Mouse (Mus musculus): Measurements from ENCODE around the gene Slc25a22.
"Not testable (repeated sequence)": the region's sequence is repeated elsewhere in the genome, so short reads cannot be mapped to it uniquely, and the experiment has no call there.

Gene Slc25a22

DNA sequence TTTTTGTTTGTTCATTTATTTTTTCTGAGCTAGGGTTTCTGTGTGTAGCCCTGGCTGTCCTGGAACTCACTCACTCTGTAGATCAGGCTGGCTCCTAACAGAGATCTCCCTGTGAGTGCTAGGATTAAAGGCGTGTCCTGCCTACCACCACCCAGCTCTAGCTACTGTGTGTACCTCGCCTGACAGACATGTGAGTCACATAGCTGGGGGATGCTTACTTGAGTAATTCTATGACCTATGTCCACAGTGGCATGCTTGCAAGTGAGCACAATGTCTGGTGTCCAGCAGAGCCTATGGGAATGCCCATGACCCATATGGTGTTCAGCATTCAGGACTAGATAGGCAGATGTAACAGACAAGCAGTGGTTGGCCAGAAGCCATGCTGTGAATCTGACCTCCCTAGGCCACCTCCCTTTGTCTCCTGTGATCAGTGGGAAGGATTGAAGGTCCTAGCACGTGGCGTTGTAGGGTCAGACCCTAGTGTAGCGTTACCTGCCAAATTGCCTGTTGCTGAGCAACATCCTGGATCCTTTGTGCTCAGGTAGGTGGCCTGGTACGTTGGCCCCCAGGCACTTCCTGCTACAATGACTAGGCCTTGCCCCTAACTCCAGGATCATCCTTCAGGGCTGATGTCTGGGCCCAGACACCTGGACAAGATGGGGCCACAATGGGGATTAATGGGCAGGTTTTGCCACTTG is 21.4 kb downstream of the Slc25a22 start:
- in situ Hi-C loops (cut with MboI, MseI) = no loop called here

DNA sequence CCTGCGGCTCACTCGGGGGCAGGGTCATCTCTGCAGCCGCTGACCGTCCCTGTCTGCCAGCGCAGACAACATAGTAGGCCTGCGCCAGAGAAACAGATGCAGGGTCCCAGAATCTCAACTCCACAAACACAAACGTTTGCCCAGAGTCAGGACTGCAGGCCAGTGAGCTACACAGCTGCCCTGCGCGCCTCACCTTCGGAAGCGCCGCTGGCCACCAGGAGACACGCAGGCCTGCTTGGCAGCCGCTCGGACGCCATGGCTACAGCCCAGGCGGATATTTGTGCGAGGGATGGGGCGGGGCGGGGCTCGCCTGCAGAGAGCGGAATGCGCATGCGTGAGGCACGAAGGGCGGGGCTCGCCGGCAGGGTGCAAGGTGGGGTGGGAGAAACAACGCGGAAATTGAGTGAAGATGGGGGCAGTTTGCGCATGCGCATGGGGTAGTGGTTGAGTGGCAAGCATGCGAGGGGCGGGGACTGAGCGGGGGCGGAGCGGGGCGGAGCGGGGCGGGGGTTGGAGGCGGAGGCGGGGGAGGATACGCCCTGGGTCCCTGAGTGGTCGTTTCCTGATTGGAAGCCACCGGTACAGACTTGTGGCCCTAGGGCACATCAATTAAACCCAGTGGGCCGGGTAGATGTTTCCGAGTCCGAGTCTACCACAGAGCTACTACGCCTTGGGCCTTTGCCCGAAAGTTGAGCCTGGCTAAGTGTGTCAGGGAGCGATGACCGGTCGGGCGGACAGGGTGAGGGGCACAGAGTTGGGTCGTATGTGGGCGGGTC is 23.7 kb downstream of the Slc25a22 start, which contains the start of gene Gatd1:
TSS of gene Gatd1 (minus strand) at position 328 of the 776 bp plus-strand sequence.
- in situ Hi-C loops (cut with MboI, MseI) = loop anchor here in 1 of 2 experiments (5.0 kb wide), 1 partner anchor 43 kb away; the partner anchor contains the start of gene Pnpla2

DNA sequence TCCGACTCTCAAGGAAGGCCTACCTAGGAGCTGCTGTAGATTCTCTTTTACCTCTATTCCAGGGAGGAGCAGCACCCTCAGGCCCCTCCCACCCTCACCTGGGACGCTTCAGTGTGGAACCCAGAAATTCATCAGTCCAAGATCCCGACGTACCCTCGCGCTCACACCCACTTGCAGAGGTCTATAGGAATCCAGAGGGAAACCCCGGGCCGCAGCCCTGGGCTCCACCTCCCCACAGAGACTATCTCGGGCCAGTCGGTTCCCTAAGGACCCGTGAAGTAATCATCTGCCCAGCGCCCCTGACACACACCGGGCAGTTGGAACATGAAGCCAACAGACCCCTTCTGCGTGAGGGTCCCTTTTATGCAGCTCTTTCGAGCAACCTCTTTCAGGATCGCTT is 24.4 kb downstream of the Slc25a22 start:
- in situ Hi-C loops (cut with MboI, MseI) = loop anchor here in 1 of 2 experiments (5.0 kb wide), 1 partner anchor 44 kb away; the partner anchor contains the start of gene Pnpla2

DNA sequence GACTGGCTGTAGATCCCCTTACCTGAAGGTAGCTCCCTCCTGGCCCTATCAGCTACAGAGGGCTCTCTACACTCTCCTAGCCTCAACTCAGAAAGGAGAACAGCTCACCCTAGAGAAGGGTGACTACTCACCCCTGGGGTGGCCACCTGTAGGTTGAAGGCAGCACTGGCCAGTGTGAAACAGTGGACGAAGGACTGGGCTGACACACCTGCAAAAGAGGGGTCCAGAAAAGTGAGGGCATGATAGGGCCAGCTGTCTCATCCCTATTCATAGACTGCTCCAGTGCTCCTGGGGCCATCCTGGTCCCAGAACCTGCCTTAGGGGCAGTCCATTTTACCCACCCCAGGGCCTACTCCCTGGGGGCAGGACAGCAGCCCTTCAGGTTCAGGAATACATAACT is 26.0 kb downstream of the Slc25a22 start:
- in situ Hi-C loops (cut with MboI, MseI) = loop anchor here in 1 of 2 experiments (5.0 kb wide), 1 partner anchor 46 kb away; the partner anchor contains the start of gene Pnpla2

DNA sequence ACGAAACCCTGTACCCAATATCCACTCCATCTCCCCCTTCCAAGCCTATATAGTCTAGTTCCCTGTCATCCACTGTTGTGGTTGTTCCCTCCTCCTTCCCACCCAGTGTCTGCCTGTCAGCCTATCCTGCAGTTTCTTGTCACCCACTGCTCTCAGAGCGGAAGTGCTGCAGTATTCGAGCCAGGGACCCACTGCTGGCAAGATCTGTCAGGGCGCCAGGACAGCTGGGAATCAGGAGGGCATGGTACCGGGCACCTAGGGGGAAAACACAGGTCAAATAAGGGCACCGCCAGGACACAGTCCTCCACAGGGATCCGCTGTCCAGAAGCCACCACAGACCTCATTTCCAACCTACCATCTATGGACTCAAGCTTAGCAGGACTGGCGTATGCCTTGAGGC is 27.1 kb downstream of the Slc25a22 start:
- in situ Hi-C loops (cut with MboI, MseI) = loop anchor here in 1 of 2 experiments (5.0 kb wide), 1 partner anchor 47 kb away; the partner anchor contains the start of gene Pnpla2

DNA sequence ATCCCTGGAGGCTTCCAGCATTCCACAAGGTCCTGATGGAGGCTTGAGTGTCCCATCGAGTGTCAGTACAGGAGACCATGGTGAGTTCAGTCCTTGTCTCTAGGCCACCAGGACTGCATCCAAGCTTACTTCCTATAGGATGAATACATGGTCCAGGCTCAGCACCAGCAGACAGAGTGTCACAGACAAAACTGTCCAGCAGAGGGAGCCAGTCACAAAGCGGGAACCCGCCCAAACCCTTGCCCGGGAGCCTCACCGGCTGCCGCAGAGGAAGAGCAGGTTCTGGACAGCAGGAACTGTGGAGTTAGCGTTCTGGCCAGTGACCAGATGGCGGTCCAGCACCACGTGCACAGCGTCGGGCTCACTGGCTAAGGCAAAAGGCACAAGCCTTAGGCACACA is 28.9 kb downstream of the Slc25a22 start:
- in situ Hi-C loops (cut with MboI, MseI) = no loop called here

DNA sequence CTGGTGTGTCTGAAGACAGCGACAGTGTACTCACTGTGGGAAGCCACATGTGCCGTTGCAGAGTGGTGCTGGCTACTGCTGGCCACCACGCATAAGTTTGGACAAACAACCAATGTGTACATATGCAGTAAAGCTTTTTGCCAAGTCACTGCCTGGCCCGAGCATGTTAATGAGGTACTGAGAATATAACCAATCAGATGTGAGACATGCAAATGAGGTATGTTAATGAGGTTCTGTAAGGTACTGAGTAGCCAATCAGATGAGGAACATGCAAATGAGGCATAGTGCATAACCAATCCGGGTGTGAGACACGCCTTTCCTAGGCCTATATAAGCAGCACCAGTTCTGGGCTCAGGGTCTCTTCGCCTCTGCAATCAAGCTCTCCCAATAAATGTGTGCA is 30.0 kb downstream of the Slc25a22 start:
- in situ Hi-C loops (cut with MboI, MseI) = not testable (repeated sequence)

DNA sequence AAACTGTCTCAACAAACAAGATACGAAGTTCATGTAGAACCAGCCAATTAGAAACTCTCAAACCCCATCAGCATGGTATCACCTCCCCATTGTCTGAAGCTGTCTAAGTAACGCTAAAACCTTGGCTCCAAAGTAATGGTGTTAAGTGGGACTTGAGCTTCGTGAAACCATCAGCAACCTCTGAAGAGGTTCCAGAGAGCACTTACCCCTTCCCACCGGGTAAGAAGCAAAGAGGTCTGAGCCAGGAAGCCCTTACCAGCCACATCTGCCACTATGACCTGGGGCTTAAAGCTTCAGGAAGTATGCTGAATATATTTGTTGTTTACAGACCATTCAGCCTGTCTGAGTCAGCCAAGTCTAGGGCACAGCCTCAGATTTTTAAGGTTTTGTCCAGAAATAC is 32.2 kb downstream of the Slc25a22 start:
- in situ Hi-C loops (cut with MboI, MseI) = no loop called here

DNA sequence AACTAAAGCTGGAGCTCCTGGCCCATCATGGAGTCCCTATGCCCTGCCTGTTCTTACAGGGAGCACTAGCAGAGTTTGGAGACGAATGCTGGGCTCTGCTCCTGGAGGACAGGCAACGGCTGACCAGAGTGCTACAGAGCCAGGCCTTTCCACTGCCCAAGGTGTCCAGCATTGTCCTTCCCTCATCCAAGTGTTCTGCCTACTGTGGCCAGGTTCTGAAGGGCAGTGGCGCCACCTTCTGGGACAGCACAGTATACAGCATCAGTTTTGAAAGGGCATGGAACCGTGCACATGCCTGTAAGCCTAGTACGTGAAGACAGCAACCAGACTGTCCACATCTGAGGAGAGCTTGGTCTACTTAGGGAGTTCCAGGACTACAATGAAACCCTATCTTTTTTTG is 34.4 kb downstream of the Slc25a22 start:
- in situ Hi-C loops (cut with MboI, MseI) = no loop called here

DNA sequence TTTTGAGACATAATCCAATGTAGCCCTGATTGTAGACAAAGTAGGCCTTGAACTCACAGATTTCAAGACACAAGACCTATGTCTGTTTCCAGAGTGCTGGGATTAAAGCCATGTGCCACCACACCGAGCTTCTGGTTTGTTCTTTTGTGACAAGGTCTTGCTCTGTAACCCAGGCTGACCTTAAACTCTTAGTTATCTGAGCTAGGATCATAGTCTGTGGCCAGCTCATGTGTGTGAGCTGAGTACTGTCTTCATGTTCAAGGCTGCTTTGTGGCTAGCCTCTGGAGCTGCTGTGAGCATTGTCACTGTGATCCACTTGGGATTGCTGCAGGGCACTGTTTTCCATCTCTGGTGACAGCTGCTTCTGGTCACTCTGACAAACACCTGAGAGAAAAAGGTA is 42.3 kb downstream of the Slc25a22 start:
- in situ Hi-C loops (cut with MboI, MseI) = no loop called here

DNA sequence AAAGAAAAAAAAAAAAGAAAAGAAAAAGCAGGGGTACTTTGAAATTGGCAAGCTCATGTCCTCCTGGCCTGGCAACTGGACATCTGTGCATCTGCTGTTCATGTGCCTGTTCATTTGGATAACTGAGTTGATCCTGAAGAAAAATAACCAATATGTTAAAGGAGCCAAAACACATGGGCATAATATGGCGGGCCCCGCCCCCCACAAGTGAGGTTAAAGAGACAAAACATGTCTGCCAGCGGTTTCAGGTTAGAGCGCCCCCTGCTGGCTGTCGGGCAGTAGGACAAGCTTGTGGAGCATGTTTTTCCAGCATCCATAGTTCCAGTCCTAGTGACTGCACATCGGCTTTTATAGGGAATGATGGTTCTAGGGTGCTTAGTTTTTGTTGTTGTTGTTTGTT is 42.9 kb downstream of the Slc25a22 start:
- in situ Hi-C loops (cut with MboI, MseI) = no loop called here

DNA sequence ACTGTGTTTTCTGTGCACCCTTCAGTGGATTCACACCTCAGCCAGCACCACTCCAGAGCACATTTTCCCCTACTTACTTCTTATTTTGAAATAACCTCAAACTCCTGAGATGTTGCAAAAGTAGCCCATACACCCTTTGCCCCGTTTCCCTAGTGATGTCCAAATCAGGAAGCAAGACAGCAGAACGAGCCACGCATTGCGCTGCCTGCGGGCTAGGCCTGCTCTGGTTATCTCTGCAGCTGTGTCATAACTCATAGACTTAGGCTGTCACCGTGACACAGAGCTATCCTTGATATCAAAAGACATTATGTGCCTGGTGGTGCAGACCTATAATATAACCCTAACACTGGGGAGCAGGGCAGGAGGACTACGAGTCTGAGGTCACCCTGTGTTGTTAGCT is 43.5 kb downstream of the Slc25a22 start:
- in situ Hi-C loops (cut with MboI, MseI) = no loop called here

DNA sequence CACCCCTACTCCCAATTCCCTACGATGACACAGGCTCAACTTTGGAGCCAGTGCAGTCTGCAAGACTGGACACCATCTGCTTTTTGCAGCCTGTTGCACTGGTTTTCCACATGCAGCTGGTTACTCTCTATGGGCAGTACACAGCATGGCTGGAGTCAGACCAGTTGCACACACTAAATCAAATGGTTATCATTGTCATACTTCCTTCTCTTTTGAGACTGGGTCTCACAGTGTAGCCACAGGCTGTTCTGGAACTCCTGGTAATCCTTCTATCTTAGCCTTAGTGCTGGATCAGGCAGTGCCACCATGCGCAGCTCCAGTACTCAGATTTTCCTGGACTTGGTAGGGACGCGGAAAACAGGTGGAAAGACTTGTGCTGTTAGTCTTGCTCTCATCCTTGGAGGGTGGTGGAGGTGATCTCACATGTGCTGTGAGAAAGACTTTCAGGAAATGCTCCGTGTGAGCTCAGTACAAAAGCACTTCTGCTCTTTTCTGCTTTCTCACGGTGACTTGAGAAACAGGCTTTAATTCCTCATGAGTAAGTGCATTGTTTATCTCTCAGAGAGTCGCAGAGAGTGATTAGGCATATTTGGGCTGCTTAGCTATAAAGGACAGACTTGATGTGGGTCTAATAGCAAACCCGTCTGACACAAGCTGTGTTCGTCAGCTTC is 45.0 kb downstream of the Slc25a22 start:
- in situ Hi-C loops (cut with MboI, MseI) = no loop called here

DNA sequence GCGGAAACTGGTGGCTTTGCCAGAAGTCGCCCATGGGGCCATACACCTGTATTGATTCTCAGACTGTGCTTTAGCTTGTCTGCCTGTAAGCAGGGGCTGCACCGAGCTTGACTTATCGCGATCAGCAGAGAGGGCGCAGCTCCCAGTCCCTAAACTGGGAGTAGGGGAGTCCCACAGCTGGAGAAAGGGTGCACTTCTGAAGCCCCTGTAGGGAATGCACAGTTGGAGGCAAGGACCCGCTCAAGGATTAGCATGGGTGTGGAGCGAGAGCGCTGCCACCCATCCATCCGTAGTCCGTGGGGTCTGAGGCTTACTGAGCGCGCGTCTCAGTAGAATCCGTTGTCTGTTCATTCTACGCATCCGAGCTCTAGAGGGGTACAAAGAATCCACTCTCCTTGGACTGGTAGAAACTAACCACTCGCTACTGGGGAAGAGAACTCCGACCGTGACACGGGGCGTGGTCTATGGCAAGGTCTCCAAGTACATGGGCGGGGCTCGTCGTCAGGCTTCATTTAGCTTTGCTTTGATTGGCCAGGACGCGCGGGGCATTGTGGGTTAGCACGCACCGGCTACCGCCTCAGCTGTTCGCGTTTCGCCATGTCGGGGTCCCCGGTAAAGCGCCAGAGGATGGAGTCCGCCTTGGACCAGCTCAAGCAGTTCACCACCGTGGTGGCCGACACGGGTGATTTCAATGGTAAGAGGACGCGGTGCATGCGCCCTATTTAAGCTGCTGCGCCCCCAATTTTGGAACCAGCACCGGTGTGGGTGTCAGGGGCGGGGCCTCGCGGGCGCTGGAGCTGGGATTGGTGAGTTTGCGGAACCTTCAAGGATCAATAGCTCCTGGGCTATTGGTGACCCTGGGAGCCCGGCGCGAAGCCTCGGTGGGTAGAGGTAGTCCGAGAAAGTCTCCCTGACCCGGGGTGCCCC is 45.8 kb downstream of the Slc25a22 start, which contains the start of gene Taldo1:
TSS of gene Taldo1 (plus strand) at position 575 of the 927 bp plus-strand sequence.
- in situ Hi-C loops (cut with MboI, MseI) = no loop called here

DNA sequence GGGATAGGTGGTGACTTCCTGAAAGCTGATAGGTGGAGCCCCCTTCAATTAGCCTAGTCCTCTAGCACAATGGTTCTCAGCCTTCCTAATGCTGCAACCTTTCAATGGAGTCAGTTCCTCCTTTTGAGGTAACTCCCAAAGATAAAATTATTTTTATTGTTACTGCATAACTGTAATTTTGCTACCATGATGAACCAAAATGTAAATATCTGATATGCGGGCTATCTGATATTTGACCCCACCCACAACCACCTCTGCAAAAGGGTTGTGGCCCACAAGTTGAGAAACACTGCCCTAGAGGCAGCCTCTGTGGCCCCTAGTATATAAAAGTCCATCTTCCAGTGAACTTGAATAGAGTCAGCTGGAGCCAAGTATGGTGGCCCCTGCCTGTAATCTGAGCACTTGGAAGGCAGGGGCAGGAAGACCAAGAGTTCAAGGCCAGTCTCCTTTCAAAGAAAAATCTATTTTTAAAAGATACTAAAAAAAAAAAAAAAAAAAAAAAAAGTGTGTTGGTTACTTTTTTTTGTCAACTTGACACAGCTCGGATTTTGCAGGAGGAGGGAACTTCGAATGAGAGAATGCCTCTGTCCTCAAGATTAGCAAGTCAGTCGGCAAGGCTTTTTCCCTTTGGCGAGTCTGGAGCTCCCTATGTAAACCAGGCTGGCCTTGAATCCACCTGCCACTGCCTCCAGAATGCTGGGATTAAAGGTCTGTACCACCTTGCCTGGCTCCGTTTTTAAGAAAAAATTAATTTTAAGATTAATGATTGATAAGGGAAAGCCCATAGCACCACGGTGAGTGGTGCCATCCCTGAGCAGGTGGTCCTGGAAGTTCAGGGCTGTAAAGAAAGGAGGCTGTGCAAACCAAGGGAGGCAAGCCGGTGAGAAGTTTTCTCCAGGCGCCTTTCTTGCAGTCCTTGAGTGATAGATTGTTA is 47.1 kb downstream of the Slc25a22 start:
- in situ Hi-C loops (cut with MboI, MseI) = no loop called here

DNA sequence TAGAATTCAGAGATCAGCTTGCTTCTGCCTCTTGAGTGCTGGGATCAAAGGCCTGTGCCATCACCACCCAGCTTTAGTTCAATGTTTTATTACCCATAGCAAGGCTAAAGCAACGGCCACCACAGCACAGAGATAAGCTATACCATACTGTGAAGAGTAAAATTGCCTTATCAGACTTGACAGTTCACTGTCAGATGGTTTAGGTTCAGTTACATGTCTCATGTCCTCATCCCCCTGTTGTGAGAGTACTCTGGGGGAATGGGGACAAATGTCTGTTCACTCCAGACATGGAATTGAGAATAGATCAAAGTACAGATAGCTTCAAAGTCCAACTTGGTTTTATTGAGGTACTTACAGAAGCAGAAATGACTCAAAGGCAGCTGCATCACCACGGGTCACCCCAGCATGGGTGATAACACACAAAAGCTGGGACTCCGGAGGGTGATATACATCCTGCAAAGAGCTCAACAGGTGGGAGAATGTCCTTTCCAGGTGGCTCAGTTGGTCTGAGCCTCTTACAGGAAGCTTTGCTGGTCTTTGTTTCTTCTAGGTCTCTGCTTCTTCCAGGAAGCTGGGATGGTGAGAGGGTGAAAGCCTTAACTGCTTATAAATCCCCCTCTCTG is 49.1 kb downstream of the Slc25a22 start:
- in situ Hi-C loops (cut with MboI, MseI) = no loop called here

DNA sequence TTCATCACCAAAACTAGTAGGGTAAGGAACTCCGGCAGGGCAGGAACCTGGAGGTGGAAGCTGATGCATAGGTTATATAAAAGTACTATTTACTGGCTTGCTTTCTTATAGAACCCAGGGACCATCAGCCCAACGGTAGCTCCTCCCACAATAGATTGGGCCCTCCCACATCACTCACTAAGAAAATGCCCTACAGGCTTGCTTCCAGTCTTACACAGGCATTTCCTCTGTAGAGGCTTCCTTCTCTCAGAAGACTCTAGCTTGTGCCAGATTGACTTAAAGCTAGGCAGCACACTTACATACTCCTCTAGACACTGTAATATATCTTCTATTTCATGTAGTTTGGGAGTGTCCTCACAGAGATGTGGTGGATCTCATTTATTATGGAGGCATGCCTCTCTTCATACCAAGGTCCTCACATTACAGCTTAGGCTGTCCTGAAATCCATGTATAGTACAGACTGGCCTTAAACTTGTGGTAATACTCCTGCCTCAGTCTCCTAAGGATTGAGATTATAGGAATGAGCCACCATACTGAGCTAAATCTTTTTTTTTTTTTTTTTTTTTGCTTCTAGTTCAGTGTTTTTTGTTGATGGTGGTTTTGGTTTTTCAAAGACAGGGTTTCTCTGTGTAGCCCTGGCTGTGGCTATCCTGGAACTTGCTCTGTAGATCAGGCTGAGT is 49.7 kb downstream of the Slc25a22 start:
- in situ Hi-C loops (cut with MboI, MseI) = no loop called here

DNA sequence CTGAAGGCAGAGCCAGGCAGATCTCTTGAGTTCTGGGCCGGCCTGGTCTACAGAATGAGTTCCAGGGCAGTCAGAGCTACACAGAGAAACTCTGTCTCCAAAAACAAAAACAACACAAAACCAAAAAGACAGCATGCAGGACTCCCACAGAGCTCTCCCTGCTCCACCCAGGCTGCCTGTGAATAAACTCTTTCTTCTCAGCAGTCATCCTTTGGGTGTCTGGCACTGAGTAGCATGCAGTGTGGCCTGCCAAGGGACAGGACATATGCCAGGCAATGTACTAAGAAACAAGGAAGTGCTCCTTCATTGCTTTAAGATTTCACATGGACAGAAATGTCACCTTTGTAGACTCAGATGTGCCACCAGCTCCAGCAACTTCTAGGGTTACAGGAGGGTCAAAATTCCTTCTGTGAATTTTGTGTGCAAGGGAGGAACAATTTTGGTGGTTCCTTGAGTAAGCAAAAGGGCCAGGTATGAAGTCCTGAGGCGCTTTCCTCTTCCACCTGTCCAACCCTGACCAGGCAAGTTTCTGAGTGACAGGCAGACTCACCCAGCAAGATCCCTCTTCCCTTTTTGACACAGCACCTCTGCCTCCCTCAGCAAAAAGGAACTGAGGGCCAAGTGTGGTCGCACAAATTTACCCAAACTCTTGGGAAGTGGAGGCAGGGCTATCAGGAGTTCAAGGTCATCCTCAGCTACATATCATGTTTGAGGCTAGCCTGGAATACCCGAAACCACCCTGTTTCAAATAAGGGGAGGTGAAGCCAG is 56.4 kb downstream of the Slc25a22 start:
- in situ Hi-C loops (cut with MboI, MseI) = no loop called here

Data from T-helper 17 cell (primary cell).